Mouse (Mus musculus) myocyte (in vitro differentiated cells): ENCODE data around the gene Ltbp4. TPM values are rescaled to one million over a fixed set of nuclear protein-coding genes. Genes with fewer than 3 reads are reported as not detected.

ENCODE experiments used
- H3K27me3 ChIP-seq: one replicate; pipeline ENCODE4 v1.6.1; 2011; ENCODE audit not compliant: control insufficient read depth, insufficient read depth, insufficient read length
- H3K36me3 ChIP-seq: one replicate; pipeline ENCODE4 v1.6.1; 2011; ENCODE audit not compliant: control insufficient read depth, insufficient read depth
- H3K4me2 ChIP-seq: one replicate; pipeline ENCODE4 v1.6.1; 2011; ENCODE audit warnings: low read depth, control low read depth
- H3K4me3 ChIP-seq: one replicate; pipeline ENCODE4 v1.5.1; 2011; ENCODE audit warnings: mild to moderate bottlenecking, control low read depth, moderate library complexity
- H3K79me2 ChIP-seq: one replicate; pipeline ENCODE4 v1.6.1; 2011; ENCODE audit not compliant: control insufficient read depth, insufficient read depth
- H3ac ChIP-seq: one replicate; pipeline ENCODE4 v1.6.1; 2011; ENCODE audit not compliant: control insufficient read depth, insufficient read length
- CEBPB ChIP-seq: IDR thresholded peaks from 2 replicates; pipeline ENCODE4 v1.6.1; 2011; ENCODE audit warnings: mild to moderate bottlenecking, moderate library complexity; ENCODE audit not compliant: poor library complexity, insufficient read depth, severe bottlenecking
- E2F4 ChIP-seq: IDR thresholded peaks from one replicate; pipeline ENCODE4 v1.6.1; 2011; ENCODE audit warnings: mild to moderate bottlenecking, control low read depth, moderate library complexity; ENCODE audit not compliant: insufficient read depth
- MAX ChIP-seq: IDR thresholded peaks from one replicate; pipeline ENCODE4 v1.6.1; 2011; ENCODE audit warnings: low read depth, mild to moderate bottlenecking, control low read depth
- MYOD1 ChIP-seq, 3 experiments: IDR thresholded peaks; one replicate each; pipeline ENCODE4 v1.6.1; 2011; ENCODE audit warnings: control low read depth in 2 of 3, low read depth in 2 of 3, mild to moderate bottlenecking in 2 of 3, moderate library complexity in 1 of 3; ENCODE audit not compliant: insufficient read length in 2 of 3, control insufficient read depth in 1 of 3
- MYOG ChIP-seq, 3 experiments: IDR thresholded peaks; one replicate each; pipeline ENCODE4 v1.6.1; 2011; ENCODE audit warnings: control low read depth in 2 of 3, low read depth in 2 of 3, mild to moderate bottlenecking in 2 of 3; ENCODE audit not compliant: insufficient read length in 2 of 3, control insufficient read depth in 1 of 3, insufficient read depth in 1 of 3
- POLR2A ChIP-seq: IDR thresholded peaks from one replicate; pipeline ENCODE4 v1.6.1; 2011; ENCODE audit warnings: low read depth, mild to moderate bottlenecking, control low read depth, moderate library complexity; ENCODE audit not compliant: insufficient read length
- POLR2AphosphoS2 ChIP-seq: IDR thresholded peaks from one replicate; pipeline ENCODE4 v1.6.1; 2011; ENCODE audit warnings: low read depth, control low read depth; ENCODE audit not compliant: insufficient read length
- REST ChIP-seq: IDR thresholded peaks from one replicate; pipeline ENCODE4 v1.6.1; 2011; ENCODE audit warnings: mild to moderate bottlenecking, control low read depth, moderate library complexity; ENCODE audit not compliant: insufficient read depth, insufficient read length
- SRF ChIP-seq: IDR thresholded peaks from one replicate; pipeline ENCODE4 v1.6.1; 2011; ENCODE audit warnings: low read depth; ENCODE audit not compliant: control insufficient read depth, insufficient read length
- TCF12 ChIP-seq: IDR thresholded peaks from one replicate; pipeline ENCODE4 v1.6.1; 2011; ENCODE audit warnings: mild to moderate bottlenecking, control low read depth; ENCODE audit not compliant: poor library complexity, insufficient read depth, severe bottlenecking
- TCF3 ChIP-seq: IDR thresholded peaks from one replicate; pipeline ENCODE4 v1.6.1; 2011; ENCODE audit warnings: low read depth, control low read depth; ENCODE audit not compliant: insufficient read length
- USF1 ChIP-seq: IDR thresholded peaks from one replicate; pipeline ENCODE4 v1.6.1; 2011; ENCODE audit warnings: low read depth, mild to moderate bottlenecking, control low read depth, moderate library complexity
- polyA plus RNA-seq: library from polyadenylated mRNA; unstranded; fragments of >200 nt; fragmentation: generic; extraction: Trizol; gene quantifications from one replicate; pipeline ENCODE4 v1.2.1, GENCODE M21; 2012; ENCODE audit warnings: missing spikeins

Ltbp4 gene
- polyA plus RNA-seq, 1 experiment = 32.5 TPM

DNA sequence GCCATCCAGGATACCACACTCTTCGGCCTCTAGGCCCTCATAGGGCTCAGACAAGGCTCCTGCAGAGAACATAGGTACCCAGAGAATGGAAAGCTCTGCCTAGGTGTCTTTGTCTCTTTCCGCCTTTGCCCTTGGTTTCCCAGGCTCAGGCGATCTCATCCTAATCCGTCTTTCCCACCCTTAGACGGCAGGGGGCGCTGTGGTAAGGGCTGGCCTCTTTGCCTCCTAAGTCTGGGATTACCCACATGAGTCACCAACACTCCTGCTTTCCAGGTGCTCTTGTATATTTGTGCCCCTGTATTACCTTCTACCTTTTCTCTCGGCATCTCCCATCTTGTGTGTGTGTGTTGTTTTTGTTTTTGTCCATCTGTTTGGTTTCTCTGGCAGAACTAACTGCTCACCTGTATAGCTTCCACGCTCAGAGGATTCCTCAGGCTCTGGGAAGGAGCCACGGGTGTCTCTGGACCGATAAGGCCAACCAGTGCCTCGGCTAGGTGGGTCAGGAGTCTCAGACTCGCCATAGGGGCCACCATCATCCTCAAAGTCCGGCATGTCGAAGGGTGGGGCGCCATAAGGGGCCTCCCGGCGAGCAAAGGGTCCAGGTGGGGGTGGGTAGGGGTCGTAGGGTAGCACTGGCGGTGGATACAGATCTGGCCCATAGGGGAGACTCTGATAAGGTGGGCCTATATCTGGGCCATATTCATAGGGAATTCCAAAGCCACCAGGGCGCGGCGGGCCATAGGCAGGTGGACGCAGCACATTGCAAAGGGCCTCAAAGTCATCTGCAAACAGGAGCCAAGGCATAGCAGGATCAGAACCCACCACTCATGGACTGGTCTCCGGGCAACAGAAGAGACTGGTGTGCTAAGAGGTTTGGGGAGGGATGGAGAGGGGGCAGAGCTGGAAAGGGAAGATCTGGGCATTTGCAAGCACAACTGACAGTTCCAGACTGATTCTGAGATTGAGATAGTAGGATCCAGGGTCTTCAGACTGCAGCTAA is 31.0 kb downstream of the Ltbp4 start:
- Histone ChIP-seq H3K36me3 (no peaks in the 10 kb centered on the region), H3K4me2 (no peak overlapping the region), H3K79me2 (no peaks in the 10 kb centered on the region), H3K27me3 (no peaks in the 10 kb centered on the region), H3ac (no peak overlapping the region), H3K4me3 (no peak overlapping the region)
- no peak for TF ChIP-seq REST
- no peak for TF ChIP-seq CEBPB
- TF ChIP-seq MAX = no peak
- TF ChIP-seq MYOD1 (IDR thresholded peaks at IDR 0.05; ENCODE audit: control insufficient read depth in 1 of 3, insufficient read length in 2 of 3, low read depth in 2 of 3) = no peak
- no peak for TF ChIP-seq POLR2A
- no peak for TF ChIP-seq MYOG (IDR thresholded peaks at IDR 0.05; ENCODE audit: control insufficient read depth in 1 of 3, insufficient read depth in 1 of 3, insufficient read length in 2 of 3, low read depth in 2 of 3)

DNA sequence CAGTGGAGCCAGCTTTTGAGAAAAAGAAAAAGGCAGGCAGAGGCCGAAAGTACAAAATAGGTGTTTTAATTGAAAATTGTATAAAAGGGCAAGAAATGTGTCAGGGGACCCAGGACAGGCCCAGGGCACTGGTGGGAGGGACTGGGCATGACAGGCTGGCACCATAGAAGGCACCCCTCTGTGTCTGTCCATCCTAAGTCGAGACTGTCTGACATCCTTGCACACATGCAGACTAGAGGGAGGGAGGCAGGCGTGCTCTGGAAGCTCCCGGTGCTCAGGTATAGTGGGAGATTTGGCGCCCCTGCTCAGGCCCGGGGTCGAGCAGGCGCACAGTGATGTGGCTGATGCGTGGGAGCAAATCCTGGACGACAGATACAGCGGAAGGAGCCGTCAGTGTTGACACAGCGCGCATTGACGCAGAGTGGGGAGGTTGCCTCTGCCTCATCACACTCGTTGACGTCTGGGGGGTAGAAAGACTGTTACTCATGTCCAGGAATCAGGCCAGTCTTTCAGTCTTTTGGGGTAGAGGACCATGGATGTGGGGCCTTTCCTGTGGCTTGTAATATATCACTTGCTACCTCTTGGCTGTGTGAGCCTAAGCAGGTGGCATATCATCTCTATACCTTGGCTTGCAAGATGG is 32.3 kb downstream of the Ltbp4 start:
- TF ChIP-seq POLR2A (no peak), POLR2AphosphoS2 (no peak)
- H3K4me2 ChIP-seq = no peak overlapping the region
- no peaks in the 10 kb centered on the region for H3K27me3 ChIP-seq
- H3K36me3 ChIP-seq = no peaks in the 10 kb centered on the region
- H3K79me2 ChIP-seq = no peaks in the 10 kb centered on the region
- H3ac ChIP-seq = no peak overlapping the region
- no peak overlapping the region for H3K4me3 ChIP-seq

DNA sequence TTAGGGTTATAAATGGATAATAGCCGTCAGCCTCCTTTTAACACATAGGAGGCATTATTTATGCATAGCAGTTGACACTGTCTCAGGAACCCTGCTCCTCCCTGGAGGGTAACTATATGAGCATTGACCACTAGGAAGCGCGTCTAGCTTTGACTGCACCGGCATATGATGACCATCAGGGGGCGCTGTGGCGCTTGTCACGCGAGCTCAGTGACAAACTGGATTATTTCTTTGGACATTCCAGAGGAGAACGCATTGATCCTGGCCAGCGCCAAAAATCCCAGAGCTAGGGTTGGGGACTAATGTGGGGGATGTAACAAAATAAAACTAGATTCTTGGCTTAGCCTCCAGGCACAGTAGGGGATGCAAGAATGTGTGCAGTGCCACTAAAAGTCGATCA is 35.3 kb downstream of the Ltbp4 start:
- Histone ChIP-seq H3K79me2 (no peaks in the 10 kb centered on the region), H3K4me2 (no peak overlapping the region), H3ac (no peak overlapping the region), H3K4me3 (no peak overlapping the region), H3K27me3 (no peaks in the 10 kb centered on the region), H3K36me3 (no peaks in the 10 kb centered on the region)
- no peak for TF ChIP-seq MYOD1 (IDR thresholded peaks at IDR 0.05; ENCODE audit: control insufficient read depth in 1 of 3, insufficient read length in 2 of 3, low read depth in 2 of 3)
- TF ChIP-seq E2F4 = no peak
- TF ChIP-seq MAX = no peak
- no peak for TF ChIP-seq TCF3
- no peak for TF ChIP-seq POLR2A
- no peak for TF ChIP-seq REST
- no peak for TF ChIP-seq POLR2AphosphoS2
- TF ChIP-seq CEBPB = no peak
- no peak for TF ChIP-seq MYOG (IDR thresholded peaks at IDR 0.05; ENCODE audit: control insufficient read depth in 1 of 3, insufficient read depth in 1 of 3, insufficient read length in 2 of 3, low read depth in 2 of 3)
- no peak for TF ChIP-seq USF1
- no peak for TF ChIP-seq SRF
- no peak for TF ChIP-seq TCF12

DNA sequence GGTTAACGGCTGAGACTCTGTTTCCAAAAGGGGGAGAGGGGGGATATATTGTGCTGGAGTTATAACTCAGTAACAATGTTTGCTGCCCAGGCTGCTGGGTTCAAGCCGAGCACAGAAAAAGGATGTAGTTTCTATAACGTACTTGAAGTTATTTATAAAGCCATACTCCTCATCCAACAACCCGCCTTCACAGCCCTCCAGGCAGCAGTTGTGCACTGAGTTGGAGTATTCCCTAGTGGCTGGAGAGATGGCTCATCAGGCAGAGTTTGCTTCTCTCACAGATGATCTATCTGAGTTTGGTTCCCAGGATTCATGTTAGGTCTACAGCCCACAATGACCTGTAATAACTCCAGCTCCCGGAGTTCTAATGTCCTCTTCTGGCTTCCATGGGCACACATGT is 36.7 kb downstream of the Ltbp4 start:
- TF ChIP-seq SRF (no peak), TCF12 (no peak), MAX (no peak), MYOG (IDR thresholded peaks at IDR 0.05; ENCODE audit: control insufficient read depth in 1 of 3, insufficient read depth in 1 of 3, insufficient read length in 2 of 3, low read depth in 2 of 3) (no peak), CEBPB (no peak), POLR2A (no peak), E2F4 (no peak), REST (no peak), POLR2AphosphoS2 (no peak), MYOD1 (IDR thresholded peaks at IDR 0.05; ENCODE audit: control insufficient read depth in 1 of 3, insufficient read length in 2 of 3, low read depth in 2 of 3) (no peak), USF1 (no peak), TCF3 (no peak)
- no peak overlapping the region for H3ac ChIP-seq
- no peak overlapping the region for H3K4me2 ChIP-seq
- H3K36me3 ChIP-seq = no peaks in the 10 kb centered on the region
- no peak overlapping the region for H3K4me3 ChIP-seq
- H3K27me3 ChIP-seq = no peaks in the 10 kb centered on the region
- no peaks in the 10 kb centered on the region for H3K79me2 ChIP-seq

DNA sequence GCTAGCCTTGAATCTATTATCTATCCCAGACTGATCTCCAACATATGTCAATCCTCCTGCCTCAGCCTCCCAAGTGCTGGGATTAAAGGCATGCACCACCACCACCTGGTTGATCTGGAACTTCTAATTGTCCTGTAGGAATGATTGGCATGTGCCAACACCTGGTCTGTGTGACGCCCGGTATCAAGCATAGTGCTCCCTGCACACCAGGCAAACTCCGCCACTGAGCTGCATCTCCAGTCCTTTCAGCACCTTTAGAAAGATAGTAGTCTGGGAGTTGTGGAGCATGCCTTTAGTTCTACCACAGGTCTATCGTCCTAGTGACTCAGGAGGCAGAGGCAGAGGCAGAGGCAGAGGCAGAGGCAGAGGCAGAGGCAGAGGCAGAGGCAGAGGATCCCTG is 37.1 kb downstream of the Ltbp4 start:
- Histone ChIP-seq H3K4me3 (no peak overlapping the region), H3K79me2 (no peaks in the 10 kb centered on the region), H3ac (no peak overlapping the region), H3K36me3 (no peaks in the 10 kb centered on the region), H3K4me2 (no peak overlapping the region), H3K27me3 (no peaks in the 10 kb centered on the region)
- TF ChIP-seq TCF3 (no peak), SRF (no peak), E2F4 (no peak), MAX (no peak), MYOG (IDR thresholded peaks at IDR 0.05; ENCODE audit: control insufficient read depth in 1 of 3, insufficient read depth in 1 of 3, insufficient read length in 2 of 3, low read depth in 2 of 3) (no peak), TCF12 (no peak)
